Mouse (Mus musculus): ENCODE measurements at regions not wholly inside any gene's neighbourhood (a gene's known extent, or its start where the extent isn't known, plus 50 kb on each side); places are given as distances from the start of the nearest gene placed in this dataset.

- 76% methylated on average over 3 of the region's 3 CpGs for WGBS
- no peaks in the 10 kb centered on the region for H3K9me3 ChIP-seq (replicated peaks)
- no peaks in the 10 kb centered on the region for H3K36me3 ChIP-seq
- no peak overlapping the region for H3K9ac ChIP-seq
- ATAC-seq (replicated peaks; ENCODE audit: low FRiP score), result 0 out of 2 replicates have a peak, but pooled peaks have one; percentile 56
- no peak overlapping the region for H3K27ac ChIP-seq
- no peak overlapping the region for H3K4me2 ChIP-seq
- H3K27me3 ChIP-seq, result no peaks in the 10 kb centered on the region
- no peaks in the 10 kb centered on the region for H3K4me1 ChIP-seq
- H3K4me3 ChIP-seq (replicated peaks), result no peak overlapping the region
Observed at GRCm38 (mm10) chr16:71489415-71489814, 818.7 kb upstream of the Robo1 start.

GRCm38 (mm10) chr16:71496478-71497198, 811.5 kb upstream of the Robo1 start:
- H3K4me2 ChIP-seq, result no peak overlapping the region
- no peaks in the 10 kb centered on the region for H3K27me3 ChIP-seq
- H3K4me1 ChIP-seq, result no peaks in the 10 kb centered on the region
- H3K9me3 ChIP-seq (replicated peaks), result no peaks in the 10 kb centered on the region
- H3K27ac ChIP-seq, result no peak overlapping the region
- no peak overlapping the region for H3K4me3 ChIP-seq (replicated peaks)
- WGBS, result 91% methylated on average over 2 of the region's 2 CpGs
- no peaks in the 10 kb centered on the region for H3K36me3 ChIP-seq
- no peak overlapping the region for H3K9ac ChIP-seq
- ATAC-seq (replicated peaks; ENCODE audit: low FRiP score), result no peak

GRCm38 (mm10) chr16:71497199-71497584, 810.9 kb upstream of the Robo1 start:
- H3K36me3 ChIP-seq, result no peaks in the 10 kb centered on the region
- H3K4me1 ChIP-seq, result no peaks in the 10 kb centered on the region
- no peak overlapping the region for H3K4me3 ChIP-seq (replicated peaks)
- H3K27ac ChIP-seq, result no peak overlapping the region
- ATAC-seq (replicated peaks; ENCODE audit: low FRiP score), result no peak
- H3K9me3 ChIP-seq (replicated peaks), result no peaks in the 10 kb centered on the region
- WGBS, result 56% methylated on average over 3 of the region's 3 CpGs
- H3K4me2 ChIP-seq, result no peak overlapping the region
- no peak overlapping the region for H3K9ac ChIP-seq
- H3K27me3 ChIP-seq, result no peaks in the 10 kb centered on the region

GRCm38 (mm10) chr16:71511381-71511780, 796.7 kb upstream of the Robo1 start:
- 86% methylated on average over 2 of the region's 2 CpGs for WGBS
- no peak for ATAC-seq (replicated peaks; ENCODE audit: low FRiP score)
- H3K4me3 ChIP-seq (replicated peaks), result no peak overlapping the region
- H3K27me3 ChIP-seq, result no peaks in the 10 kb centered on the region
- no peaks in the 10 kb centered on the region for H3K4me1 ChIP-seq
- no peak overlapping the region for H3K27ac ChIP-seq
- H3K9me3 ChIP-seq (replicated peaks), result no peaks in the 10 kb centered on the region
- no peak overlapping the region for H3K4me2 ChIP-seq
- no peak overlapping the region for H3K9ac ChIP-seq
- no peaks in the 10 kb centered on the region for H3K36me3 ChIP-seq

- H3K27ac ChIP-seq, result no peak overlapping the region
- H3K4me3 ChIP-seq (replicated peaks), result no peak overlapping the region
- no peaks in the 10 kb centered on the region for H3K4me1 ChIP-seq
- no peaks in the 10 kb centered on the region for H3K36me3 ChIP-seq
- no peaks in the 10 kb centered on the region for H3K9me3 ChIP-seq (replicated peaks)
- H3K9ac ChIP-seq, result no peak overlapping the region
- no peak overlapping the region for H3K4me2 ChIP-seq
- ATAC-seq (replicated peaks; ENCODE audit: low FRiP score), result no peak
- H3K27me3 ChIP-seq, result no peaks in the 10 kb centered on the region
Observed at GRCm38 (mm10) chr16:71539312-71539711, 768.8 kb upstream of the Robo1 start.
